Mouse (Mus musculus) right cerebral cortex, postnatal 4 days (tissue): ENCODE measurements around the gene E130308A19Rik.
A peak's percentile ranks its signal among the peaks of the same experiment; 100 is the strongest.

ENCODE experiments used
- DNase-seq: peaks from one replicate; pipeline ENCODE4 v3.0.0-alpha.2; 2022

E130308A19Rik gene

GRCm38 (mm10) chr4:59625998-59626910 is at the start of gene E130308A19Rik:
E130308A19Rik (plus strand) TSS chr4:59626211.
- peak; percentile 66 for DNase-seq

- DNase-seq, result peak; percentile 22
Observed at GRCm38 (mm10) chr4:59580495-59581281, 45.3 kb upstream of the E130308A19Rik start.

- DNase-seq, result peak; percentile 97
Observed at GRCm38 (mm10) chr4:59581314-59582185, 44.5 kb upstream of the E130308A19Rik start, which contains the start of gene Hsdl2. Hsdl2 (plus strand) TSS chr4:59581563.

GRCm38 (mm10) chr4:59582186-59582585 is 43.8 kb upstream of the E130308A19Rik start:
- no peak for DNase-seq

GRCm38 (mm10) chr4:59585097-59585496 is 40.9 kb upstream of the E130308A19Rik start:
- DNase-seq, result no peak

- no peak for DNase-seq
Observed at GRCm38 (mm10) chr4:59587215-59587871, 38.7 kb upstream of the E130308A19Rik start.

- no peak for DNase-seq
Observed at GRCm38 (mm10) chr4:59587872-59588226, 38.2 kb upstream of the E130308A19Rik start.

- no peak for DNase-seq
Observed at GRCm38 (mm10) chr4:59594614-59595013, 31.4 kb upstream of the E130308A19Rik start.

- DNase-seq, result no peak
Observed at GRCm38 (mm10) chr4:59596556-59596955, 29.5 kb upstream of the E130308A19Rik start.

- DNase-seq, result no peak
Observed at GRCm38 (mm10) chr4:59602704-59603103, 23.3 kb upstream of the E130308A19Rik start.

GRCm38 (mm10) chr4:59604892-59605291 is 21.1 kb upstream of the E130308A19Rik start:
- no peak for DNase-seq

- DNase-seq, result no peak
Observed at GRCm38 (mm10) chr4:59605501-59605900, 20.5 kb upstream of the E130308A19Rik start.

GRCm38 (mm10) chr4:59610411-59610810 is 15.6 kb upstream of the E130308A19Rik start:
- DNase-seq, result no peak

GRCm38 (mm10) chr4:59614986-59615385 is 11.0 kb upstream of the E130308A19Rik start:
- DNase-seq, result no peak

GRCm38 (mm10) chr4:59619611-59620245 is 6.3 kb upstream of the E130308A19Rik start:
- DNase-seq, result no peak

GRCm38 (mm10) chr4:59625676-59625997 is 374 bp upstream of the E130308A19Rik start:
- DNase-seq, result no peak

GRCm38 (mm10) chr4:59628255-59628654 is 2.2 kb downstream of the E130308A19Rik start:
- no peak for DNase-seq

- DNase-seq, result no peak
Observed at GRCm38 (mm10) chr4:59629076-59629874, 3.3 kb downstream of the E130308A19Rik start.

- no peak for DNase-seq
Observed at GRCm38 (mm10) chr4:59630122-59630521, 4.1 kb downstream of the E130308A19Rik start.

GRCm38 (mm10) chr4:59634532-59634931 is 8.5 kb downstream of the E130308A19Rik start:
- DNase-seq, result no peak

- DNase-seq, result no peak
Observed at GRCm38 (mm10) chr4:59639163-59639562, 13.2 kb downstream of the E130308A19Rik start.
